Mouse (Mus musculus) stomach, embryonic 14.5 days (tissue): Measurements from ENCODE around the gene Krt8. TPM values are rescaled to one million over a fixed set of nuclear protein-coding genes. Genes with fewer than 3 reads are reported as not detected.

ENCODE experiments used
- ATAC-seq: fragments of 200-750 bp; cut with Nextera tagmentation; 2 replicates; pipeline ENCODE4 v1.8.0; 2017; ENCODE audit warnings: low read depth, moderate TSS enrichment; ENCODE audit not compliant: insufficient number of reproducible peaks, insufficient read depth, low FRiP score
- H3K27ac ChIP-seq: fragments of 300-500 bp; sonication (generic); 2 replicates; pipeline ENCODE4 v1.5.1; 2014; ENCODE audit warnings: mild to moderate bottlenecking, low read length, moderate library complexity, mixed read lengths
- H3K27me3 ChIP-seq: fragments of 300-500 bp; sonication (generic); 2 replicates; pipeline ENCODE4 v1.6.1; 2014; ENCODE audit warnings: low read length, control low read depth, mixed read lengths; ENCODE audit not compliant: control insufficient read depth, insufficient read depth
- H3K36me3 ChIP-seq: fragments of 300-500 bp; sonication (generic); 2 replicates; pipeline ENCODE4 v1.6.1; 2014; ENCODE audit warnings: mild to moderate bottlenecking, control low read depth, low read length, moderate library complexity, mixed read lengths; ENCODE audit not compliant: control insufficient read depth, insufficient read depth
- H3K4me1 ChIP-seq: fragments of 300-500 bp; sonication (generic); 2 replicates; pipeline ENCODE4 v1.6.1; 2014; ENCODE audit warnings: low read length, control low read depth, mixed read lengths; ENCODE audit not compliant: control insufficient read depth, insufficient read depth
- H3K4me2 ChIP-seq: fragments of 300-500 bp; sonication (generic); replicated peaks from 2 replicates; pipeline ENCODE4 v1.6.1; 2014; ENCODE audit warnings: low read depth, low read length, control low read depth
- H3K4me3 ChIP-seq: fragments of 300-500 bp; sonication (generic); 2 replicates; pipeline ENCODE4 v1.5.1; 2014; ENCODE audit warnings: low read depth, low read length, control low read depth
- H3K9ac ChIP-seq: fragments of 300-500 bp; sonication (generic); replicated peaks from 2 replicates; pipeline ENCODE4 v1.6.1; 2014; ENCODE audit warnings: low read depth, mild to moderate bottlenecking, control low read depth, low read length, moderate library complexity, mixed read lengths
- H3K9me3 ChIP-seq: fragments of 300-500 bp; sonication (generic); 2 replicates; pipeline ENCODE4 v1.6.1; 2016; ENCODE audit warnings: low read depth, low read length, control low read depth; ENCODE audit not compliant: control insufficient read depth
- WGBS: fragments of 180-500 bp; shearing (Covaris S2); extraction: QIAGEN DNeasy Blood & Tissue Kit; methylation state at CpG from one replicate; pipeline ENCODE4 v1.1.7; 2014; 5-methylcytosine and 5-hydroxymethylcytosine counted together
- polyA plus RNA-seq: library from polyadenylated mRNA; unstranded; fragments of >200 nt; fragmentation: Nextera tagmentation; extraction: Ambion mirVana; gene quantifications from 2 replicates; pipeline ENCODE4 v1.2.1, GENCODE M21; 2014

Gene Krt8
- polyA plus RNA-seq, 1 experiment from 2014 or later = 707 TPM

GRCm38 (mm10) chr15:101988714-101989113 is 15.6 kb downstream of the Krt8 start:
- Histone ChIP-seq H3K4me1 (no peaks in the 10 kb centered on the region), H3K9me3 (no peaks in the 10 kb centered on the region), H3K27me3 (no peaks in the 10 kb centered on the region), H3K4me3 (no peak overlapping the region), H3K9ac (no peak overlapping the region), H3K4me2 (no peak overlapping the region), H3K27ac (no peak overlapping the region), H3K36me3 (no peaks in the 10 kb centered on the region)
- 72% methylated on average over 8 of the region's 8 CpGs for WGBS
- no peak for ATAC-seq

- H3K4me3 ChIP-seq = no peak overlapping the region
- no peaks in the 10 kb centered on the region for H3K36me3 ChIP-seq
- under 1% methylated on average over 10 of the region's 10 CpGs for WGBS
- no peak overlapping the region for H3K4me2 ChIP-seq
- no peak overlapping the region for H3K27ac ChIP-seq
- no peaks in the 10 kb centered on the region for H3K9me3 ChIP-seq
- ATAC-seq = no peak
- no peak overlapping the region for H3K9ac ChIP-seq
- no peaks in the 10 kb centered on the region for H3K27me3 ChIP-seq
- H3K4me1 ChIP-seq = no peaks in the 10 kb centered on the region
These were observed 16.2 kb downstream of the Krt8 start for GRCm38 (mm10) chr15:101988119-101988518.

- Histone ChIP-seq H3K4me2 (no peak overlapping the region), H3K4me3 (no peak overlapping the region), H3K27ac (no peak overlapping the region), H3K9me3 (no peaks in the 10 kb centered on the region), H3K9ac (no peak overlapping the region; the same call in 1 of the 2 replicates), H3K4me1 (no peaks in the 10 kb centered on the region), H3K27me3 (no peaks in the 10 kb centered on the region), H3K36me3 (no peaks in the 10 kb centered on the region)
- WGBS = 6% methylated on average over 6 of the region's 6 CpGs
- ATAC-seq = no peak
These were observed 19.5 kb downstream of the Krt8 start for GRCm38 (mm10) chr15:101984746-101985145.

- Histone ChIP-seq H3K4me2 (peak overlapping the region; percentile 35), H3K9me3 (no peaks in the 10 kb centered on the region), H3K27me3 (no peaks in the 10 kb centered on the region), H3K4me1 (no peaks in the 10 kb centered on the region), H3K27ac (peak overlapping the region; percentile 63; the same call in 1 of the 2 replicates), H3K9ac (no peak overlapping the region; the same call in 1 of the 2 replicates), H3K4me3 (no peak overlapping the region; the same call in 1 of the 2 replicates), H3K36me3 (no peaks in the 10 kb centered on the region)
- 4% methylated on average over 15 of the region's 15 CpGs for WGBS
- peak; percentile 89 for ATAC-seq
These were observed 20.2 kb downstream of the Krt8 start for GRCm38 (mm10) chr15:101983949-101984601.

GRCm38 (mm10) chr15:101983315-101983948 is 20.9 kb downstream of the Krt8 start:
- Histone ChIP-seq H3K36me3 (no peaks in the 10 kb centered on the region), H3K9ac (no peak overlapping the region), H3K9me3 (no peaks in the 10 kb centered on the region), H3K4me3 (no peak overlapping the region), H3K27me3 (no peaks in the 10 kb centered on the region), H3K4me2 (peak overlapping the region; percentile 35), H3K27ac (peak overlapping the region; percentile 63; the same call in 1 of the 2 replicates), H3K4me1 (no peaks in the 10 kb centered on the region)
- ATAC-seq = no peak
- 78% methylated on average over 13 of the region's 13 CpGs for WGBS

- peak overlapping the region; percentile 75; the same call in 1 of the 2 replicates for H3K27ac ChIP-seq
- H3K9ac ChIP-seq = no peak overlapping the region
- H3K27me3 ChIP-seq = no peaks in the 10 kb centered on the region
- no peak overlapping the region for H3K4me3 ChIP-seq
- 46% methylated on average over 6 of the region's 6 CpGs for WGBS
- no peak for ATAC-seq
- H3K36me3 ChIP-seq = no peaks in the 10 kb centered on the region
- H3K9me3 ChIP-seq = no peaks in the 10 kb centered on the region
- H3K4me2 ChIP-seq = no peak overlapping the region
- peaks cover 20% of the 10 kb centered on the region for H3K4me1 ChIP-seq
These were observed 23.4 kb downstream of the Krt8 start for GRCm38 (mm10) chr15:101980849-101981248.

- Histone ChIP-seq H3K4me1 (peaks cover 35% of the 10 kb centered on the region), H3K9ac (peak overlapping the region; percentile 43), H3K4me3 (peak overlapping the region; percentile 20), H3K9me3 (no peaks in the 10 kb centered on the region), H3K4me2 (peak overlapping the region; percentile 50), H3K27ac (peak overlapping the region; percentile 92), H3K27me3 (no peaks in the 10 kb centered on the region), H3K36me3 (no peaks in the 10 kb centered on the region)
- WGBS = 2% methylated on average over 39 of the region's 39 CpGs
- peak; percentile 90 for ATAC-seq
These were observed 27.1 kb downstream of the Krt8 start for GRCm38 (mm10) chr15:101977043-101977726.

- H3K4me1 ChIP-seq = peaks cover 35% of the 10 kb centered on the region
- H3K4me3 ChIP-seq = no peak overlapping the region
- H3K27ac ChIP-seq = peak overlapping the region; percentile 92
These were observed 27.6 kb downstream of the Krt8 start for GRCm38 (mm10) chr15:101976641-101977040.

More at GRCm38 (mm10) chr15:101976641-101977040, 27.6 kb downstream of the Krt8 start:
- peak overlapping the region; percentile 43; the same call in 1 of the 2 replicates for H3K9ac ChIP-seq
- no peaks in the 10 kb centered on the region for H3K9me3 ChIP-seq
- H3K4me2 ChIP-seq = peak overlapping the region; percentile 50
- ATAC-seq = no peak
- WGBS = 56% methylated on average over 3 of the region's 3 CpGs
- no peaks in the 10 kb centered on the region for H3K27me3 ChIP-seq
- H3K36me3 ChIP-seq = no peaks in the 10 kb centered on the region
